In the genomic region with DNA sequence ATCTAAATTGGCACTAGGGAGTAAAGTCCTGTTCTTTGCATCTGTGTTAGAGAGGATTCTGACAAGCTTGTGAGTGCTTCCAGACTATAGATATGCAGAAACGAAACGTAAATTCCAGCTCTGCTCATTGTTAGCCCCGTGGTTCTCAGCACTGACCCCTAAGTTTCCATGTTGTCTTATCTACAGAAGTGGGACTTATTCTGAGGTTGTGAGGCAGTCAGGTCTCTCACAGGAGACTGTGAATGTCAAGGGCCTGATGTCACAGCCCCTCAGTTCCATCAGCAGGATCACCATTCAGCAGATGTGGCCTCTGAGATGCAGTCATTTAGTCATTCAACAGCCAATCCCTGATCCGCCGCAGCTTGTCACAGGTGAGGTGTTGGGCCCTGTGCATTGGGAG, we compare ENCODE assay signal across 18 mouse cellular contexts.
"Had no signal": no experiment of that assay in that cellular context is flagged by ENCODE, and none has a peak within 500 bp of the region (broad histone marks: within the 10 kb centered on the region; RNA-seq: fewer than 3 reads in every experiment).

No protein-coding gene starts in this region.

- H3K4me3 ChIP-seq: midbrain, embryonic 10.5 days; midbrain, embryonic 12.5 days; myocyte; neural tube, embryonic 13.5 days; neural tube, embryonic 15.5 days had no signal

- H3K27me3 ChIP-seq: midbrain, embryonic 12.5 days; neural tube, embryonic 13.5 days; neural tube, embryonic 15.5 days had no signal

- H3K9me3 ChIP-seq: midbrain, embryonic 10.5 days; midbrain, embryonic 12.5 days; neural tube, embryonic 13.5 days; neural tube, embryonic 15.5 days had no signal

- DNase-seq: lung, embryonic 14.5 days; lung, postnatal 10 days; lung, postnatal 4 days; midbrain, embryonic 14.5 days; retina, postnatal 1 day; right cerebral cortex, adult 18-20 months; right cerebral cortex, postnatal 25 days; right cerebral cortex, postnatal 4 days; spleen, adult 18-20 months; thymus, adult 18-20 months; thymus, postnatal 14 days; thymus, postnatal 36 days had no signal

- H3K27ac ChIP-seq: midbrain, embryonic 10.5 days; midbrain, embryonic 12.5 days; neural tube, embryonic 13.5 days; neural tube, embryonic 15.5 days had no signal

- H3K9ac ChIP-seq: lung, embryonic 14.5 days; midbrain, embryonic 12.5 days; neural tube, embryonic 13.5 days; neural tube, embryonic 15.5 days had no signal

- H3K36me3 ChIP-seq: midbrain, embryonic 10.5 days; midbrain, embryonic 12.5 days; neural tube, embryonic 13.5 days; neural tube, embryonic 15.5 days had no signal

- H3K4me1 ChIP-seq: midbrain, embryonic 10.5 days; midbrain, embryonic 12.5 days; neural tube, embryonic 13.5 days; neural tube, embryonic 15.5 days had no signal

- ATAC-seq: midbrain, embryonic 16.5 days had no signal

- H3K4me2 ChIP-seq: lung, embryonic 14.5 days; midbrain, embryonic 12.5 days; neural tube, embryonic 13.5 days; neural tube, embryonic 15.5 days had no signal
